Mouse (Mus musculus) E14TG2a.4 (cell line): ENCODE measurements at regions not wholly inside any gene's neighbourhood (a gene's known extent, or its start where the extent isn't known, plus 50 kb on each side); places are given as distances from the start of the nearest gene placed in this dataset.
"Not testable (repeated sequence)": the region's sequence is repeated elsewhere in the genome, so short reads cannot be mapped to it uniquely, and the experiment has no call there.

Experiments
- CTCF ChIP-seq: conservative IDR thresholded peaks from 2 replicates; pipeline ENCODE4 v1.5.1; 2014; ENCODE audit warnings: low read length
- NANOG ChIP-seq: IDR thresholded peaks from 2 replicates; pipeline ENCODE4 v1.6.1; 2014; ENCODE audit warnings: borderline replicate concordance, low read length, mixed read lengths

- TF ChIP-seq NANOG, CTCF: not testable (repeated sequence)
Observed at GRCm38 (mm10) chrX:50608141-50608540, 179.8 kb upstream of the Olfr1324 start.
